Mouse (Mus musculus) spleen, adult 18-20 months (tissue): ENCODE results near the gene Muc13.

Experiments
- DNase-seq, 2 experiments: peaks; one replicate each; pipeline ENCODE4 v3.0.0; 2022; ENCODE audit warnings: mixed read lengths in 2 of 2

Gene Muc13

DNA sequence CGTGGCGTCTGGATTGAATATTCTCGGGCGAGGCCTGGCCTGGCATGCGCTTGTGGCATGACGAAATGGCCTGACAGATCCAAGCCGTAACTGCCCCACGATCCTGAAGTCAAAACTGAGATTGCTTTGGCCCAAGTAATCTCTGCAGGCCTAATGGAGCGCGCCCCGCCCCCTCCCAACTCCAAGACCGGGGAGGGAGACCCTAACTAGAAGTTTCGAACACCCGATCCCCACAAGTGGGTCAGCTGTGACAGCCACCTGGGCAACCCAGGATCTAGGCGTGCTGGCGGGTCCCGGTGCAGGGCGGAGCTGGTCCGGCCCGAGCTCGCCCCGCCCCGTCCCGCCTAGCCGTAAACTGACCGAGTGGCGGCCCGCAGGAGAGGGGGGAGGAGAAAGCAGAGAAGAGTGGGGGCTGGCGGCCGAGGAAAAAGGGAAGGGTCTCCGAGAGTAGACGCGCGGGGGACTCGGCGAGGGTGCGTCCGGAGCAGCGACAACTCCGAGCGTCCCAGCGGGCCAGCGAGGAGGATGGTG is 35.5 kb downstream of the Muc13 start, which contains the start of gene Itgb5:
TSS of gene Itgb5 (plus strand) at position 365 of the 531 bp plus-strand sequence.
- peak in 1 of 2 experiments; percentile 44 for DNase-seq

DNA sequence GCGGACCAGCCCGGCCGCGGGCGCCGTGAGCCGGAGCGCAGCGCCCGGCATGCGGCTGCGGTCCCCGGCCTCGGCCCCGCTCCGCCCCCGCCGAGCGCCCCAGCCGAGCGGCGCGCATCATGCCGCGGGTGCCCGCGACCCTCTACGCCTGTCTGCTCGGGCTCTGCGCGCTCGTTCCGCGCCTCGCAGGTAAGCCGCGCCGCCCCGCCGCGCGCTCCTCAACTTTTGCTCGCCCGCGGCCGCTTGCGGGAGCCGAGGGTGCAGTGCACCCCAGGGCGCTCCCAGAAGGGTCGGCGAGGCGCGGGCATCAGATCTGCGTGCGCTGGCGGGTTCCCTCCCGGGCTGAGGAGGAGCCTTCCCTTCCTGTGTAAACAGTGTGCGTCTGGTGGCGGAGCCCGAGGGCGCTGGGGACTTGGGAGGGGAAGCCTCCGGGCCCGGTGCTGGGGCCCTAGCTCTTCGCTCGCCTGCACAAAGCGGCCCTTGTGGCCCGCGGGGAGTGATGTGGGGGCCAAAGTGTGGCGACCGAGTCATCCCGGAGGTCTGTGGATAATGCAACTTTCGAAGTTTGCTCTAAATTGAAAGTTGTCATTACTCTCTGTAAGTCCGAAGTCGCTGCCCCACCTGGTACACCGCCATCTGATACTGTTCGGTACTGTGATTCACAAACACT is 36.1 kb downstream of the Muc13 start:
- peak in 1 of 2 experiments; percentile 35 for DNase-seq

DNA sequence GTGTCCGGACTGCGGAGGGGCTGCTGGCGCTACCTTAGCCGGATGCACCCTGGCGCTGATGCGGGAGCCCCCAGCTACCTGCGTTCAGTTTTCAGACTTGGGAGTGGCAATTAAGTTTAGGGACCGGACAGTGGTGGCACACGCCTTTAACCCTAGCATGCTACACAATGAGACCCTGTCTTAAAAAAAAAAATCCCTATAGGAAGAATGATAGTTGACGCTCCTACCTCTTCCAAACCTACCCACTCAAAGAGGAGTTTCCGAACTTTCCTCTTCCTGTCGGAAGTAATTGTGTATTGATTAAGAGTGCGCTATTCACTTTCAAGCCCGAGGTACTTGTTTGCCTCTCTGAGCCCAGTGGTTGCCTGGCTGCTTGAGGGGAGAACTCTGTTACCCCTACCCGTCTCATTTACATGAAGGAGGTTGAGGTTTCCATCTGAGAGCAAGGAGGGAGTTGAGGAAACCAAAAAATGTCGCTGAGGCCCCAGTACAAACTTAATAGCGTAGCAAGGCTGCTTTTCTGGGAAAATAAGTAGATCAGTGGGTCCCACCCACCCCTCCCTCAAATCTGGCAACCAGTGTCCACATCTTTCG is 36.8 kb downstream of the Muc13 start:
- DNase-seq, result no peak

DNA sequence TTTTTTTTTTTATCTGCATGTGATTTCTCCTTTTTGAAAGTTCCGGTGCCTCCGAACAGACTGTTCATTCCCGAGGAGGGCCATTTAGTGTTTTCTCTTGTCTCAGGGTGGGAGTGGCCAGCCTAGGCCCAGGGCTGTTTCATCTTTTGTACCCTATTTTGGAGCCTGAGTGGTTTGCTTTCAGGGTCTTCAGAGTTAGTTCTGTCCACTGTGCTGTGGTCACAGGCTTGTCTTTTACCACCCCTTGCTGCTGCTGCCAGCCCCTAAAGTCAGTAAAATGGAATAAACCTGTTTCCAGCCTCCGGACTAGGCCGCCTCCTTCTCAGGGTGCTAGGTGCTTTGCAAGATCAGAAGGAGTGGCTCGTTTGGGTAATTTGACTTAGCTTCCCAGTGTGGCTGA is 38.2 kb downstream of the Muc13 start:
- no peak for DNase-seq

DNA sequence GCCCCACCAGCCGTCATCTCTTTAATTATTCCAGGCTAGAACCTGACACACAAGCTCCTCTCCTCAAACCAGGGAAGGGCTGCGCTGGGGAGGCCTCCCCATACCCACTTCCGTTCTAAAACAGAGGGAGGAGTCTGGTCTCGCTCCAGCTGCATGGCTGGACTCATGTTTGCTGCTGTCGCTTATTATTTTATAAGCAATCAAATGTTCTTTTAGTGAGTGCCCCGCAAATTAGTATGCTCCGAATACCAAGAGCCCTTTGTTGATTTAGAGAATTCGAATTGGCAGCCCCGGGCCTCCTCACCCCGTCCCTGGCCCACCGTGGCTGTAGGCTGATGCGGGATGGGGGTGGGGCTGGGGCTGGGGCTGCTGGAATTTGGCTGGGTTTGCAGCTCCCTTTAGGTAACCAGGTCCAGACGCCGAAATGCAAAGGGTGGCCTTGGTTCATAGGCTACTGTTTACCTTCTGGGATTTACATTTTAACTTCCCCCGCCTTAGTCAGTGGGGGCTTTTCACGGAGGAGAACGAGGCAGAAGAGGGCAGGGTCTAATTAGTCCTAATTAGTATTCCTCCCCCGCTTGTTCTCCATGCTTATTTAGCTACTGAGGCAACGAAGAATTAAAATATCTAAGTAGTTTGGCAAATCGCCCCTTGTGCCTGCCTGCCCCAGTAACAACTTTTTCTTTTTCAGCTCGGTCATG is 39.0 kb downstream of the Muc13 start:
- peak in 1 of 2 experiments; percentile 25 for DNase-seq

DNA sequence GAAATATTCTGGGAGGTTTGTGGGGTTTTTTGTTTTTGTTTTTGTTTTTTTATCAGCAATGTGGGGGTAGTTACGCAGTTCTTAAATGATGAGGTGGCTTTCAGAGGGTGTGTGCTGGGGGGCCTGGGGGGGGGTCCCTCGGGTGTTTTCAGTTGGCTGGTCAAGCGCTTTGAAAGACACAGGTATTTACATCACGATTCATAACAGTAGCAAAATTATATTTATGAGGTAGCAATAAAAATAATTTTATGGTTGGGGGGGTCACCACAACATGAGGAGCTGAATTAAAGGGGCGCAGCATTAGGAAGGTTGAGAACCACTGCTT is 39.6 kb downstream of the Muc13 start:
- no peak for DNase-seq

DNA sequence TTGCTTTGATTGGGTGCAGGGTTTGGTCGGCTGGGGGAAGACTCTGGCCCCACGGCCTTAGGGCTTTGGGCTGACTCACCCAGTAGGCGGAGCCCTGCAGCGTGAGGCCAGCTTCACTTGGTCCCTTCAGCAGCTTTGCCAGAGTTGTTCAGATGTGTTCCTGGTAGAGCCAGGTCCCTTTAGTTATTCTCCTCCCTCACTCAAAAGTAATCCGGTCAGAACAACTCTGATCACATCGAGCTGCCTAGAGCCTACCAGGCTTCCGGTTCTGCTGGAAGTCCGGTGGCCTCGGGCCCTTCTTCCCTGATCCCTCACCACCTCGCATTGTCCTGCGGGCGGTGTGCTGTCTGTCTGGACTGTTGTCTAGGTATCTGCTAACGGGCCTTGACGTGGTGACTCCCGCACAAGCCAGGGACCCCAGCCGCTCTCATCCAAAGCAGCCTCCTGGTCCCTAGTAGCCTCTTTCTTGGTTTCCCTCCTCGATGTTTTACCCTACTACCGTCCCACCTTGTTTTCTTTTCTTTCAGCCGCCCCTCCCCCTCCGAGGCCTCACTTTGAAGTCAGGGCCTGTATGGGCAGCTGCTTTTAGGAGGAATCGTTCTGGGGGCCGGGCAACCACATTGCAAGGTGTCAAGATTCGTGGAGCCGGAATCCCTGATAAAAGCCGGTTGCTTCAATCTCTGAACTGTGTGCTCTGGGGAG is 40.1 kb downstream of the Muc13 start:
- peak in 1 of 2 experiments; percentile 7 for DNase-seq

DNA sequence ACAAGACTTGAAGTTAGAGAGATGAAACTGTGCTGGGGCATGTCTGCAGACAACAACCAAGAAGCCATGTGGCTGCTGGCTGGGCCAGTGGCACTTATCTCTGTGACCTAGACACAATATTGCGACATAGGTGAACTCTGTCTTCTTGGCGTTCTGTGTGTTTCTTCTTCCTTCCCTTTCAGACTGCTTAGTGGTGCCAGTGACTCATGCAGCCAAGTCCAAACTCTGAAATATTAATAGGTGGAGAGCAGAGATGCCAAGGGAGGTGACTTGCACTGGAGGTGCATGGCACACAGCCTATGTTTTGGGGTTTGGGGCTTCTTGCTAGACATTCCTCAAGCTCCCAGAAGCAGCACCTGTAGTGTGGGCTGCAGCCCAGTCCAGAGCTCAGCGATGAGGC is 42.8 kb downstream of the Muc13 start:
- DNase-seq, result no peak

DNA sequence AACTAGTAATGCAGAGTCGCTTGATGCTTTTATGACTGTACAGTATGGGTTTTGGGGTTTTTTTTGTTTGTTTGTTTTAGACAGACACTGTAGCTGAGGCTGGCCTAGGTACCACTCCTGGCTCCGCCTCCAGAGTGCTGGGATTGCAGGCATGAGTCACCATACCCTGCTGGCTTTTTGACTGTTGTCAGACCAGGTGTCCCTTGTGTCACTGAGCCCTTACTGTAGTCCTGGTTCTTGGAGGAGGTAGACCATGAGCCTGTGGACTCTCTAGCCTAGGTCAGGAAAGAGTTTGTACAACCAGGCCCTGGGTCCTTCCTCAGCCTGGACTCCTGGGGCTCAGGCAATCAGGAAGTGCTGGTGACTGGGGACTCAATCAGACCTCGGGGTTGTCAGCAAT is 43.4 kb downstream of the Muc13 start:
- DNase-seq, result no peak

DNA sequence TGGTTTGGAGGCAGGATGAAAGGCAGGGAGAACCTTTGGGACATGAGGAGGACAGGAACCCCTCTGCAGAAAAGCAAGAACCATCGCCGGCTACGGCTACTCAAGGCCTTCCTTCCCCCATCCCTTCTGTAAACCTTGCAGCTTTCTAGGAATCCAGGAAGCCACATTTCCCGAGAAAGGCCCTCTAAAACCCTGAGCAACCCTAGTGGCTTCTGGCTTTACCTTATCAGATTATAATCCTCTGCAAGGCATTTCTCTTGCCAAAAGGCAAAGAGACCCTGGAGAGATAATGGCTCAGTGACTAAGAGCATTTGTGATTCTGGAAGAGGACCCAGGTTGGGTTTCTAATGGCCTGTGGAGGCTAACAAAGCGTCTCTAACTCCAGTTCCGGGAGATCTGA is 46.8 kb downstream of the Muc13 start:
- DNase-seq, result no peak

DNA sequence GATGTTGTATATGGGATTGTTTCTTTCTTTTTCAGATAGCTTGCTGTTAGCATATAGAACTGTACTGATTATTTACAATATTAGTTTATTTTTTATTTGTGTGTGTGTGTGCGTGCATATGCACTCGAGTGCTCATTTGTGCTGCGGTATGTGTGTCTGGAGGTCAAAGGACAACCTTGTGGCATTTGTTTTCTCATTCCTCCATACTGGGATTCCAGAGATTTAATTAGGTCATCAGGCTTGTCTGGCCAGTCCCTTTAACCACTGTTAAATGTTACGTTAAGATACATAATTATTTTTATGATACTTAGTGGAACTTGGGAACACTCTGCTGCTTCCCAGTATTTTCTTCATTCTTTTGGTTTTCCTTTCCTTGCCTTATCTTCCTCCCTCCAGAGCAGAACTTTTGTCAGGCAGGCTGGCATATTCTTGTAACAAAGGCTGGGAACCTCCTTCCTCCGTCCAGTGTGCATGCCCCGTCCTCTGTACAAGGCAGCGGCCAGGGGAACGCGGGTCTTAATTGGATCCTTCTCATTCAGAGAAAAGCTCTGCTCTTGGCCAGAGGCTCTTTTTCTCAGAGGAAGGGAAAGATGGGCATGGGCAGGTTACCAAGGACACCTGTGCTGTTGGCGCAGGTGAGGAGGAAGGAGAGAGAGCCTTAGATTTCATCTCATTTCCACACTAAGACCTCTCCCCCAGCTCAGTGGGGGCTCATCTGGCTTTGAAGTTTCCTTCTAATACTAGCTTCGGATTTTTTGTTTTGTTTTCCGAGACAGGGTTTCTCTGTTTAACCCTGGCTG is 48.4 kb downstream of the Muc13 start:
- no peak for DNase-seq

DNA sequence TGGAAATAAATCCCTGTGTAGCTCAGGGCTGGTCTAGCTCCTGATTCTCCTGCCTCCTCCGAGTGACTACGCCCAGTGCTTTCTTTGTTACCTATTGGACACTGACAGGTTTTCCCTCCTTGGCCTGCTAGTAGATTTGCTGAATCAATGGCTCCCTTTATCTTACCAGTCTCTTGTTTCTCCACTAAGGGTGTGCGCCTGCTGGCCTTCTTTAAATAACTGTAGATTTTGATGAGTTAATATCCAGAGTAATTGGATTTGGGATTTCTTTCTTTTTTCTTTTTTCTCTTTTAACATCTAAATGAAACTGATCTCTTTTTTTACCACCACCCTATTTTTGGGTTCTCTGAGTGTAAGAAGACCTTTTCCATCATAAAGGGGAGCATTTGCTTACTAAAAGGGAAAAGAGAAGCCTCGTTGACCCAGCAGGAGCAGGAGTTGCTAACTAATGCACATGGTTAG is 50.3 kb downstream of the Muc13 start:
- DNase-seq, result no peak

DNA sequence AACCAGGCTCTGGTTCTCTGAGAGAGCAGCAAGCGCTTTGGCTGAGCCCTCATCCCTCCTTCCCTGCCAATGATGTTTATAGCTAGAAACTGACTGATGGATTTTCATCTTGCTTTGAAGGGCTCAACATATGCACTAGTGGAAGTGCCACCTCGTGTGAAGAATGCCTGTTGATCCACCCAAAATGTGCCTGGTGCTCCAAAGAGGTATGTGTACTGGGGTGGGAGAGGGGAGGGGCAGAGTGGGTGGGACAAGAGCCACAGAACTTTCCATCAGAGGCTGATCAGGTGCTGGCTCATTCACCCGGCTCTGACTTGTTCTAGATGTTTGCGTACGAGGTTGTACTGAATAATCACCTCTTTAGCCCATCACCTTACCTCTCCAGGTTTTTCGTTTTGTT is 51.0 kb downstream of the Muc13 start:
- DNase-seq, result no peak

DNA sequence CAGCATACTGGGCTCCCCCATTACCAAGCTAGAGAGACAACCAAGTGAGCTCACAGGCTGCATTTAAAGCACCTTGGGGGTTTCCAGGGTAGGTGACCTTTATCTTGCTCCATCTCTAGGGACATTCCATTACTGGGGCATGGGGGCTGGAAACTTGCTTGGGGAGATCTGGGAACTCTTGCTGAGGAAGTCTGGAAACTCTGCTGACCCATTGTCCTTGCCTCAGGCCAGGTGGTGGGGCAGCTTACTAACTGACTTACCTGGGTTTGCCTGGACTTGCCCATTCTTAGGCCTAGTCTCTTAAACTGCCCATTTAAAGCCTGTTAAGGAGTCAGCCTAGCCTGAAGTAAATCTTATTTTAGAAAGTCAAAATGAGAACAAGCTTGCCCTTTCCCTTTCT is 59.4 kb downstream of the Muc13 start:
- no peak for DNase-seq

DNA sequence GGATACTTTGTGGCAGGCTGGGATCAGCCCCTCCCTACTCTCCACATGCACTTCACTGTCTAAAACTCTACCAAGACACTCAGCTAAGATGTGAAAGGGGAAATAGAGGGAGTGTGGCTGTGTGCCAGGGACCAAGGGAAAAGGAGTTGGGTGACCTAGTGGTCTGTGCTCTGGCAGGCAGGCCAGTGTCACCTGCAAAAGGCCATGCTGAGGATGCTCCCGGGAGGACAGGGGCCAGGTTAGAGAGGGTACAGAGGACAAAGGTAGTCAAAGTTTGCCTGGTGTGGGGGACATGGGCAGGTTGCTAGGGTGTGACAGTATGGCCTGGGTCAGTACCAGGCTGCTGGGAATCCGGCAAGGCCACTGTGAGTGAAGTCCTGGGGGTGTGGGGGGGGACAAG is 64.9 kb downstream of the Muc13 start:
- no peak for DNase-seq

DNA sequence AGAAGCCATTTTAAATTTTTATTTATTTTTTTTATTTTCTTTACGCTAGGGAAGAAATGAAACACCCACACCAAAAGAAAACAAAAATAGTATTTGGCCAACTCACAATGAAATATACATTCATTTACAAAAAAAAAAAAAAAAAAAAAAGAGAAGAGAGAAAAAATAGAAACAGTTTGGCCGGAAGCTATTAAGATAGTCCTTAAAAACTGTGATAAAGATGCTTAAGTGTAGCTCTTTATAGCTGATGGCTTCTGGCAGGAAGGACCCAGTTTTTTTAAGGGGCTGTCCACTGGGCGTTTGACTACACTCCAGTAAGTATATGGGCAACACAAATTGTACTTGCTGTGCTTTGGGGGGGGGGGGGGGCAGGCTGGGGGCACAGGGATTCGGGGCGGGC is 65.5 kb downstream of the Muc13 start:
- no peak for DNase-seq

DNA sequence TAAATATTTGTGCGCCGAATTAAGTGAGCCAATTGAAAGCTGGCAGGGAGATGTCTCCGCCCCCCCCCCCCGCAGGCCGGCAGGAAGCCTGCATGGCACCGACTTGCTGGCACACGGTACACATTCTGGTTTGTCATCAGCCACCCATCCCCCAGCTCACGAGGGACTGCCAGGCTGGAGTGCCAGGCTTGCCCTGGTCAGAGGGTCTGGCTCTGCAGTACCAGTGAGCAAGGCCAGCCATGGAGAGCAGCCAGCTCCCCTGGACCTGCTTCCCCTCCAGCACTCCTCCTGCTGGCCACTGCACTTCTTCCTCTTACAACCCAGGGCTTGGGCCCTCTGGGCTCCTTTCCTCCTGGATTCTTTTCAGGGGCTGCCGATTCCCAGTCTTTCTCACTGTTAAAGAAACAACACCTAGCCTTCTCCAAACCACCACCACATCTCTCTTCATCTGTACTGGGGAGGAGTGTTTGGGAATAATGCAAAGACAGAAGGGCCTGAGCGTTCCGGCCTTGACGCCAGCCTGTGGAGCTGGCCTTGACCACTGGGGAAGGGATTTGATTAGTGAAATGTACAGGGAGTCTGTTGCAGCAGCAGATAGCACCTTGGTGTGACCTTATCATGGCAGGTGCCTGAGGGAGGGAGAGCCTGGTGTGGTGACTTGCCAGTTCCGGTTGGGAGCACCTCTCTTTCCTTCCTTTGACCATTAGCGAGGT is 66.3 kb downstream of the Muc13 start:
- DNase-seq, result peak; percentile 11 to 21

DNA sequence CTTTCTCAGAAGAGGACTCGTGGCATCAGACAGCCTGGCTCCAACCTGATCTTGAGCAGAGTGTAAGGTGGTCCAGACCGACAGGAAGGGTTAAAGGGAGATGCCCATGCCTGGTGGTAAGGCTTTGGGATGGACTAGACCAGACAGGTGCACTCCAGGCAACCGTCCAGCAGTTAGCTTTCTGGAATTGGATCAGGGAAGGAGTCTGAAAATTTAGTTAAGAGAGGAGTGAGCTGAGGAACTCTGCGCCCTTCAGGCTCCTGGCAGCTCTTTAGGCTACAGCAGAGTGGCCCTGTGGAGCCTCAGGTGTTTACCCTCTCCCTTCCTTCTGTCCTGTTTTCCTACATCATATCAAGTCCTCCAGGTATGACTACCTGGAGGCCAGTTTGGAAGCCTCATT is 68.6 kb downstream of the Muc13 start:
- no peak for DNase-seq

DNA sequence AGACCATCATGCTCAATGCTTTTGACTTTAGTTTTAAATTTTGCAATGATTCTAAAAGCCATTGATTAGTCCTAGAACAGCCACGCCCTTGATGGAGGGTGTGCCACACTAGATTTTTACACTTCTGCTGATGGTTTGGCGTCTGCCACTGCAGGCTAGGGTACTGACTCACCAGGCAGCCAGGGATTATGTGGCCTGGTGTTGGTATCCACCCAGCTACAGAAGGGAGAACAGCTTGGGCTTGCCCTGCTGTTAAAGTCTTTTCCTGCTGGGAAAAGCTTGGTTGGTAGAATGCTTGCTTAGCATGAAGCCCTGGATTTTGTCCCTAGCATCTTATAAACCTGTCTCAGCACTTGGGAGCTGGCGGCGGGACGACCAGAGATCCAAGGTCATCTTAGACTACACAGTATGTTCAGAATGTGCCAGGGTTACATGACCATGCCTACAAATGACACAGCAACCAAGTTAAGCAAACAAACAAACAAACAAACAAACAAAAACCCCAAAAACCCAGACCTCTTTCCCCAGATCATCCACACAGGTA is 69.4 kb downstream of the Muc13 start:
- no peak for DNase-seq
